Mouse (Mus musculus) heart, embryonic 13.5 days (tissue): ENCODE measurements around the gene Cap2. TPM values are rescaled to one million over a fixed set of nuclear protein-coding genes. Genes with fewer than 3 reads are reported as not detected.
A peak's percentile ranks its signal among the peaks of the same experiment; 100 is the strongest.

ENCODE experiments used
- ATAC-seq: fragments of 200-750 bp; cut with Nextera tagmentation; 2 replicates; pipeline ENCODE4 v1.8.0; 2017; ENCODE audit warnings: moderate TSS enrichment; ENCODE audit not compliant: insufficient number of reproducible peaks, low FRiP score, low TSS enrichment; ENCODE audit errors: extremely low read depth
- H3K27ac ChIP-seq: fragments of 300-500 bp; sonication (generic); replicated peaks from 2 replicates; pipeline ENCODE4 v1.5.1; 2015; ENCODE audit warnings: moderate library complexity, mild to moderate bottlenecking, inconsistent platforms
- H3K27me3 ChIP-seq: fragments of 300-500 bp; sonication (generic); replicated peaks from 2 replicates; pipeline ENCODE4 v1.6.1; 2015; ENCODE audit warnings: mild to moderate bottlenecking, inconsistent platforms
- H3K36me3 ChIP-seq: fragments of 300-500 bp; sonication (generic); 2 replicates; pipeline ENCODE4 v1.6.1; 2015; ENCODE audit warnings: mild to moderate bottlenecking, inconsistent platforms
- H3K4me1 ChIP-seq: fragments of 300-500 bp; sonication (generic); 2 replicates; pipeline ENCODE4 v1.6.1; 2015; ENCODE audit warnings: inconsistent platforms
- H3K4me2 ChIP-seq: fragments of 300-500 bp; sonication (generic); 2 replicates; pipeline ENCODE4 v1.6.1; 2015; ENCODE audit warnings: inconsistent platforms, mild to moderate bottlenecking, moderate library complexity
- H3K4me3 ChIP-seq: fragments of 300-500 bp; sonication (generic); 2 replicates; pipeline ENCODE4 v1.5.1; 2015; ENCODE audit warnings: moderate library complexity, mild to moderate bottlenecking, inconsistent platforms
- H3K9ac ChIP-seq: fragments of 300-500 bp; sonication (generic); 2 replicates; pipeline ENCODE4 v1.6.1; 2015; ENCODE audit warnings: inconsistent platforms, mild to moderate bottlenecking, moderate library complexity
- H3K9me3 ChIP-seq: fragments of 300-500 bp; sonication (generic); 2 replicates; pipeline ENCODE4 v1.6.1; 2016; ENCODE audit warnings: inconsistent platforms
- WGBS: fragments of 180-500 bp; shearing (Covaris S2); methylation state at CpG from one replicate; pipeline ENCODE4 v1.1.7; 2015; ENCODE audit warnings: mixed read lengths; 5-methylcytosine and 5-hydroxymethylcytosine counted together
- polyA plus RNA-seq: library from polyadenylated mRNA; unstranded; fragments of >200 nt; fragmentation: Nextera tagmentation; extraction: Ambion mirVana; gene quantifications from 2 replicates; pipeline ENCODE4 v1.2.1, GENCODE M21; 2015

The Cap2 gene
- polyA plus RNA-seq, 1 experiment from 2014 or later, result 127 TPM

GRCm38 (mm10) chr13:46539284-46539683 lies 37.6 kb downstream of the Cap2 start:
- Histone ChIP-seq H3K9me3 (no peaks in the 10 kb centered on the region), H3K9ac (no peak overlapping the region), H3K4me3 (no peak overlapping the region), H3K36me3 (peaks cover 28% of the 10 kb centered on the region), H3K27me3 (no peaks in the 10 kb centered on the region), H3K4me2 (no peak overlapping the region), H3K4me1 (peaks cover 27% of the 10 kb centered on the region), H3K27ac (no peak overlapping the region)
- no peak for ATAC-seq
- 91% methylated on average over 7 of the region's 7 CpGs for WGBS

- 85% methylated on average over 5 of the region's 5 CpGs for WGBS
Measured at GRCm38 (mm10) chr13:46540943-46541342, 39.3 kb downstream of the Cap2 start.

GRCm38 (mm10) chr13:46542782-46543181 lies 41.1 kb downstream of the Cap2 start:
- ATAC-seq, result no peak
- Histone ChIP-seq H3K4me2 (no peak overlapping the region), H3K27me3 (no peaks in the 10 kb centered on the region), H3K4me1 (peaks cover 36% of the 10 kb centered on the region), H3K36me3 (peaks cover 28% of the 10 kb centered on the region), H3K27ac (no peak overlapping the region), H3K4me3 (no peak overlapping the region), H3K9ac (no peak overlapping the region), H3K9me3 (no peaks in the 10 kb centered on the region)
- WGBS, result 83% methylated on average over 7 of the region's 7 CpGs

More at GRCm38 (mm10) chr13:46540943-46541342, 39.3 kb downstream of the Cap2 start:
- Histone ChIP-seq H3K9ac (no peak overlapping the region), H3K4me3 (no peak overlapping the region), H3K36me3 (peaks cover 28% of the 10 kb centered on the region), H3K9me3 (no peaks in the 10 kb centered on the region), H3K27ac (no peak overlapping the region), H3K4me2 (no peak overlapping the region), H3K27me3 (no peaks in the 10 kb centered on the region), H3K4me1 (peaks cover 19% of the 10 kb centered on the region)
- ATAC-seq, result no peak

GRCm38 (mm10) chr13:46544608-46545007 lies 43.0 kb downstream of the Cap2 start:
- Histone ChIP-seq H3K4me1 (peaks cover 40% of the 10 kb centered on the region), H3K4me3 (no peak overlapping the region), H3K27me3 (no peaks in the 10 kb centered on the region), H3K27ac (no peak overlapping the region), H3K4me2 (no peak overlapping the region), H3K9ac (no peak overlapping the region), H3K36me3 (peaks cover 18% of the 10 kb centered on the region), H3K9me3 (no peaks in the 10 kb centered on the region)
- WGBS, result 75% methylated on average over 6 of the region's 6 CpGs
- no peak for ATAC-seq

GRCm38 (mm10) chr13:46545081-46545480 lies 43.4 kb downstream of the Cap2 start:
- Histone ChIP-seq H3K9me3 (no peaks in the 10 kb centered on the region), H3K27me3 (no peaks in the 10 kb centered on the region), H3K9ac (no peak overlapping the region), H3K27ac (no peak overlapping the region), H3K4me2 (no peak overlapping the region), H3K4me3 (no peak overlapping the region), H3K36me3 (peaks cover 13% of the 10 kb centered on the region; the same call in 1 of the 2 replicates), H3K4me1 (peaks cover 45% of the 10 kb centered on the region)
- WGBS, result 68% methylated on average over 9 of the region's 9 CpGs
- ATAC-seq, result no peak

- no peak for ATAC-seq
- H3K27ac ChIP-seq, result peak overlapping the region; percentile 13; the same call in 1 of the 2 replicates
- H3K27me3 ChIP-seq, result no peaks in the 10 kb centered on the region
- H3K36me3 ChIP-seq, result 0 out of 2 replicates have a peak, but pooled peaks cover 6% of the 10 kb centered on the region
- H3K9ac ChIP-seq, result no peak overlapping the region
- H3K4me2 ChIP-seq, result no peak overlapping the region
- H3K4me1 ChIP-seq, result peaks cover 60% of the 10 kb centered on the region
- 78% methylated on average over 4 of the region's 4 CpGs for WGBS
- H3K9me3 ChIP-seq, result no peaks in the 10 kb centered on the region
- H3K4me3 ChIP-seq, result no peak overlapping the region
Measured at GRCm38 (mm10) chr13:46546846-46547245, 45.2 kb downstream of the Cap2 start.

GRCm38 (mm10) chr13:46547253-46547652 lies 45.6 kb downstream of the Cap2 start:
- H3K4me1 ChIP-seq, result peaks cover 60% of the 10 kb centered on the region
- H3K36me3 ChIP-seq, result 0 out of 2 replicates have a peak, but pooled peaks cover 3% of the 10 kb centered on the region
- 43% methylated on average over 1 of the region's 1 CpGs for WGBS
- H3K9ac ChIP-seq, result no peak overlapping the region
- no peak for ATAC-seq
- no peaks in the 10 kb centered on the region for H3K27me3 ChIP-seq
- H3K27ac ChIP-seq, result no peak overlapping the region
- H3K9me3 ChIP-seq, result no peaks in the 10 kb centered on the region
- H3K4me2 ChIP-seq, result no peak overlapping the region
- no peak overlapping the region for H3K4me3 ChIP-seq

GRCm38 (mm10) chr13:46548132-46548531 lies 46.5 kb downstream of the Cap2 start:
- Histone ChIP-seq H3K4me1 (peaks cover 64% of the 10 kb centered on the region), H3K4me3 (no peak overlapping the region), H3K36me3 (0 out of 2 replicates have a peak, but pooled peaks cover 2% of the 10 kb centered on the region), H3K27ac (no peak overlapping the region), H3K4me2 (no peak overlapping the region), H3K27me3 (no peaks in the 10 kb centered on the region), H3K9me3 (no peaks in the 10 kb centered on the region), H3K9ac (no peak overlapping the region)
- no peak for ATAC-seq
- 81% methylated on average over 8 of the region's 8 CpGs for WGBS

GRCm38 (mm10) chr13:46548600-46549179 lies 47.0 kb downstream of the Cap2 start:
- Histone ChIP-seq H3K9me3 (no peaks in the 10 kb centered on the region), H3K4me1 (peaks cover 65% of the 10 kb centered on the region), H3K36me3 (0 out of 2 replicates have a peak, but pooled peaks cover 2% of the 10 kb centered on the region), H3K4me2 (no peak overlapping the region), H3K9ac (no peak overlapping the region), H3K4me3 (no peak overlapping the region), H3K27me3 (no peaks in the 10 kb centered on the region), H3K27ac (no peak overlapping the region)
- ATAC-seq, result no peak
- 80% methylated on average over 5 of the region's 5 CpGs for WGBS

- Histone ChIP-seq H3K27me3 (no peaks in the 10 kb centered on the region), H3K27ac (peak overlapping the region; percentile 25), H3K4me2 (no peak overlapping the region), H3K4me1 (peaks cover 61% of the 10 kb centered on the region), H3K36me3 (0 out of 2 replicates have a peak, but pooled peaks cover 2% of the 10 kb centered on the region), H3K9me3 (no peaks in the 10 kb centered on the region), H3K4me3 (no peak overlapping the region), H3K9ac (peak overlapping the region; percentile 53)
- WGBS, result 67% methylated on average over 10 of the region's 10 CpGs
- no peak for ATAC-seq
Measured at GRCm38 (mm10) chr13:46550627-46551026, 49.0 kb downstream of the Cap2 start.

GRCm38 (mm10) chr13:46554736-46555135 lies 53.1 kb downstream of the Cap2 start:
- WGBS, result 86% methylated on average over 9 of the region's 9 CpGs
- peaks cover 24% of the 10 kb centered on the region for H3K36me3 ChIP-seq
- peaks cover 35% of the 10 kb centered on the region for H3K4me1 ChIP-seq
- no peaks in the 10 kb centered on the region for H3K27me3 ChIP-seq
- H3K27ac ChIP-seq, result no peak overlapping the region
- no peak overlapping the region for H3K4me2 ChIP-seq
- H3K9ac ChIP-seq, result no peak overlapping the region
- ATAC-seq, result no peak
- no peak overlapping the region for H3K4me3 ChIP-seq
- H3K9me3 ChIP-seq, result peaks cover 6% of the 10 kb centered on the region

- no peak overlapping the region for H3K4me2 ChIP-seq
- H3K4me3 ChIP-seq, result no peak overlapping the region
- H3K9ac ChIP-seq, result no peak overlapping the region
- no peak overlapping the region for H3K27ac ChIP-seq
- H3K9me3 ChIP-seq, result no peaks in the 10 kb centered on the region
- WGBS, result 84% methylated on average over 5 of the region's 5 CpGs
- peaks cover 38% of the 10 kb centered on the region for H3K36me3 ChIP-seq
- peaks cover 15% of the 10 kb centered on the region for H3K27me3 ChIP-seq
- H3K4me1 ChIP-seq, result peaks cover 14% of the 10 kb centered on the region
- no peak for ATAC-seq
Measured at GRCm38 (mm10) chr13:46565913-46566312, 64.3 kb downstream of the Cap2 start.
